Mouse (Mus musculus): Measurements from ENCODE around the gene Myo18b.

The Myo18b gene

GRCm38 (mm10) chr5:112895674-112896654, at the start of gene Myo18b:
Gene Myo18b (minus strand): TSS chr5:112896362.
- no peak for DNase-seq (ENCODE audit: low spot score in 2 of 2)

GRCm38 (mm10) chr5:112945925-112946324, 49.8 kb upstream of the Myo18b start:
- no peak for DNase-seq (ENCODE audit: low spot score in 2 of 2)

GRCm38 (mm10) chr5:112942244-112942643, 46.1 kb upstream of the Myo18b start:
- DNase-seq (ENCODE audit: low spot score in 2 of 2), result no peak

GRCm38 (mm10) chr5:112941001-112941400, 44.8 kb upstream of the Myo18b start:
- DNase-seq (ENCODE audit: low spot score in 2 of 2), result no peak

GRCm38 (mm10) chr5:112936632-112937031, 40.5 kb upstream of the Myo18b start:
- DNase-seq (ENCODE audit: low spot score in 2 of 2), result no peak

GRCm38 (mm10) chr5:112935436-112935835, 39.3 kb upstream of the Myo18b start:
- no peak for DNase-seq (ENCODE audit: low spot score in 2 of 2)

GRCm38 (mm10) chr5:112932878-112933567, 36.9 kb upstream of the Myo18b start:
- DNase-seq (ENCODE audit: low spot score in 2 of 2), result no peak

GRCm38 (mm10) chr5:112931901-112932300, 35.7 kb upstream of the Myo18b start:
- DNase-seq (ENCODE audit: low spot score in 2 of 2), result no peak

GRCm38 (mm10) chr5:112928201-112928881, 32.2 kb upstream of the Myo18b start:
- DNase-seq (ENCODE audit: low spot score in 2 of 2), result no peak

GRCm38 (mm10) chr5:112925422-112925821, 29.3 kb upstream of the Myo18b start:
- no peak for DNase-seq (ENCODE audit: low spot score in 2 of 2)

GRCm38 (mm10) chr5:112924806-112925205, 28.6 kb upstream of the Myo18b start:
- no peak for DNase-seq (ENCODE audit: low spot score in 2 of 2)

- no peak for DNase-seq (ENCODE audit: low spot score in 2 of 2)
Measured at GRCm38 (mm10) chr5:112923841-112924240, 27.7 kb upstream of the Myo18b start.

GRCm38 (mm10) chr5:112921914-112922313, 25.8 kb upstream of the Myo18b start:
- no peak for DNase-seq (ENCODE audit: low spot score in 2 of 2)

- no peak for DNase-seq (ENCODE audit: low spot score in 2 of 2)
Measured at GRCm38 (mm10) chr5:112910381-112910780, 14.2 kb upstream of the Myo18b start.

GRCm38 (mm10) chr5:112908169-112908614, 12.0 kb upstream of the Myo18b start:
- no peak for DNase-seq (ENCODE audit: low spot score in 2 of 2)

GRCm38 (mm10) chr5:112907504-112907903, 11.3 kb upstream of the Myo18b start:
- no peak for DNase-seq (ENCODE audit: low spot score in 2 of 2)

GRCm38 (mm10) chr5:112893462-112894060, 2.6 kb downstream of the Myo18b start:
- DNase-seq (ENCODE audit: low spot score in 2 of 2), result no peak

- DNase-seq (ENCODE audit: low spot score in 2 of 2), result no peak
Measured at GRCm38 (mm10) chr5:112892411-112892810, 3.8 kb downstream of the Myo18b start.

- DNase-seq (ENCODE audit: low spot score in 2 of 2), result no peak
Measured at GRCm38 (mm10) chr5:112888651-112889050, 7.5 kb downstream of the Myo18b start.

GRCm38 (mm10) chr5:112886687-112887491, 9.3 kb downstream of the Myo18b start:
- DNase-seq (ENCODE audit: low spot score in 2 of 2), result no peak
